Mouse (Mus musculus): ENCODE data around the gene Lpxn.

DNA sequence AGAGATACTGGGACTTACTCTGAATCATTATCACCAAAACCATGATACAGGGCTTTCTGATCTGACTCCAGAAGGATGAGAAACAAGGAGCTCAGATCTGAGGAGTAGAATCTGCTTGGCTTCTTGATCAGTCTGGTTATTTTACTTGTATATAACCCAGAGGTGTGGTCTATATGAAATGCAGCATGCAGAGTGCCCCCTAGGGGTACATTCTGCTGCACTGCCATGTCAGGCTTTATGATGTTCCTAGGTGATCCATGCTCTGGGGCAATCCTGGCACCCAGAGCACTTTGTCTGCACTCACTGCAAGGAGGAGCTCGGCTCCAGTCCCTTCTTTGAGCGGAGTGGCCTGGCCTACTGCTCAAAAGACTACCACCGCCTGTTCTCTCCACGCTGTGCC is 28.6 kb downstream of the Lpxn start:
- no peak for TF ChIP-seq POLR2A (IDR thresholded peaks at IDR 0.05; ENCODE audit: low read depth, low read length)
- no peak for TF ChIP-seq CTCF (IDR thresholded peaks at IDR 0.05; ENCODE audit: extremely low read depth, insufficient read depth, insufficient read length, insufficient replicate concordance)
